Mouse (Mus musculus): ENCODE measurements around the gene Pde4c.

- TF ChIP-seq HCFC1 (IDR thresholded peaks at IDR 0.05; ENCODE audit: borderline replicate concordance, insufficient read depth, low read length) = no peak
- TF ChIP-seq MAFK (IDR thresholded peaks at IDR 0.05; ENCODE audit: insufficient read depth, low read depth, low read length) = no peak
- no peak for TF ChIP-seq CHD2 (IDR thresholded peaks at IDR 0.05; ENCODE audit: low read depth, low read length)
- TF ChIP-seq ZNF384 (IDR thresholded peaks at IDR 0.05; ENCODE audit: low read depth, low read length) = no peak
- no peak for TF ChIP-seq ZC3H11A (IDR thresholded peaks at IDR 0.05; ENCODE audit: borderline replicate concordance, low read depth, low read length)
Measured at GRCm38 (mm10) chr8:70791294-70791701, 67.8 kb downstream of the Pde4c start.

Data from ES-E14 (cell line).